Mouse (Mus musculus): Measurements from ENCODE around the gene Cdip1.
"Not testable (repeated sequence)": the region's sequence is repeated elsewhere in the genome, so short reads cannot be mapped to it uniquely, and the experiment has no call there.

The Cdip1 gene

GRCm38 (mm10) chr16:4789810-4790559 is at the start of gene Cdip1:
Cdip1 (minus strand) TSS chr16:4790292.
- DNase-seq (ENCODE audit: low read depth) = peak; percentile 81

GRCm38 (mm10) chr16:4839552-4839951 is 49.5 kb upstream of the Cdip1 start:
- no peak for DNase-seq (ENCODE audit: low read depth)

- DNase-seq (ENCODE audit: low read depth) = no peak
These were observed 47.5 kb upstream of the Cdip1 start for GRCm38 (mm10) chr16:4837631-4838030.

GRCm38 (mm10) chr16:4835191-4835590 is 45.1 kb upstream of the Cdip1 start, which contains the start of gene 4930562C15Rik:
4930562C15Rik (plus strand) TSS chr16:4835416.
- no peak for DNase-seq (ENCODE audit: low read depth)

GRCm38 (mm10) chr16:4833858-4834257 is 43.8 kb upstream of the Cdip1 start:
- DNase-seq (ENCODE audit: low read depth) = no peak

- DNase-seq (ENCODE audit: low read depth) = no peak
These were observed 41.7 kb upstream of the Cdip1 start for GRCm38 (mm10) chr16:4831650-4832419.

- DNase-seq (ENCODE audit: low read depth) = no peak
These were observed 39.3 kb upstream of the Cdip1 start for GRCm38 (mm10) chr16:4829271-4829900.

- DNase-seq (ENCODE audit: low read depth) = no peak
These were observed 37.5 kb upstream of the Cdip1 start for GRCm38 (mm10) chr16:4827639-4828038.

GRCm38 (mm10) chr16:4824466-4824865 is 34.4 kb upstream of the Cdip1 start:
- DNase-seq (ENCODE audit: low read depth) = not testable (repeated sequence)

GRCm38 (mm10) chr16:4818349-4818748 is 28.3 kb upstream of the Cdip1 start:
- no peak for DNase-seq (ENCODE audit: low read depth)

- no peak for DNase-seq (ENCODE audit: low read depth)
These were observed 6.5 kb upstream of the Cdip1 start for GRCm38 (mm10) chr16:4796631-4797030.

- DNase-seq (ENCODE audit: low read depth) = no peak
These were observed 1.2 kb upstream of the Cdip1 start for GRCm38 (mm10) chr16:4791332-4791731.

- DNase-seq (ENCODE audit: low read depth) = no peak
These were observed 752 bp downstream of the Cdip1 start for GRCm38 (mm10) chr16:4789311-4789768.

GRCm38 (mm10) chr16:4788176-4788575 is 1.9 kb downstream of the Cdip1 start:
- DNase-seq (ENCODE audit: low read depth) = no peak

GRCm38 (mm10) chr16:4785706-4786105 is 4.4 kb downstream of the Cdip1 start:
- no peak for DNase-seq (ENCODE audit: low read depth)

- DNase-seq (ENCODE audit: low read depth) = no peak
These were observed 7.6 kb downstream of the Cdip1 start for GRCm38 (mm10) chr16:4782515-4782914.

- DNase-seq (ENCODE audit: low read depth) = peak; percentile 75
These were observed 8.4 kb downstream of the Cdip1 start for GRCm38 (mm10) chr16:4781524-4782196.

GRCm38 (mm10) chr16:4778940-4779339 is 11.2 kb downstream of the Cdip1 start:
- no peak for DNase-seq (ENCODE audit: low read depth)

- DNase-seq (ENCODE audit: low read depth) = peak; percentile 40
These were observed 12.0 kb downstream of the Cdip1 start for GRCm38 (mm10) chr16:4777905-4778609.

GRCm38 (mm10) chr16:4777171-4777904 is 12.8 kb downstream of the Cdip1 start:
- DNase-seq (ENCODE audit: low read depth) = peak; percentile 51

Measured in fibroblast of lung, adult 2 months (primary cell).